Mouse (Mus musculus): ENCODE data around the gene Ivl. TPM values are rescaled to one million over a fixed set of nuclear protein-coding genes. Genes with fewer than 3 reads are reported as not detected.

Ivl gene
- polyA plus RNA-seq, 2 experiments, result 0.03 TPM; not detected in 1

GRCm38 (mm10) chr3:92600456-92600855 lies 26.9 kb upstream of the Ivl start:
- WGBS (ENCODE audit: insufficient replicate concordance), result 36% methylated on average over 1 of the region's 1 CpGs
- no peak overlapping the region for H3K9ac ChIP-seq (replicated peaks)
- H3K9me3 ChIP-seq (ENCODE audit: control insufficient read depth, low read length), result no peaks in the 10 kb centered on the region
- no peak for DNase-seq (ENCODE audit: low read depth in 3 of 3, low spot score in 3 of 3)
- H3K27ac ChIP-seq, result no peak overlapping the region
- no peak overlapping the region for H3K4me3 ChIP-seq (ENCODE audit: insufficient read depth in 1 of 2, low read depth in 2 of 2, low read length in 2 of 2)
- no peaks in the 10 kb centered on the region for H3K36me3 ChIP-seq (replicated peaks; ENCODE audit: control insufficient read depth, insufficient read depth, low read depth)
- peak; percentile 10; the same call in 1 of the 2 replicates for TF ChIP-seq CTCF (IDR thresholded peaks at IDR 0.05; ENCODE audit: low read depth)
- no peak for TF ChIP-seq EP300 (IDR thresholded peaks at IDR 0.05; ENCODE audit: low read depth)
- no peak for ATAC-seq (ENCODE audit: insufficient read depth)
- no peak overlapping the region for H3K4me2 ChIP-seq (ENCODE audit: low read depth)
- H3K4me1 ChIP-seq (replicated peaks; ENCODE audit: control insufficient read depth in 2 of 2, insufficient read depth in 2 of 2, low read length in 1 of 2), result no peaks in the 10 kb centered on the region
- no peaks in the 10 kb centered on the region for H3K27me3 ChIP-seq (ENCODE audit: control insufficient read depth, insufficient read depth, low read length)

- Histone ChIP-seq H3K36me3 (replicated peaks; ENCODE audit: control insufficient read depth, insufficient read depth, low read depth) (no peaks in the 10 kb centered on the region), H3K9ac (replicated peaks) (no peak overlapping the region), H3K4me1 (replicated peaks; ENCODE audit: control insufficient read depth in 2 of 2, insufficient read depth in 2 of 2, low read length in 1 of 2) (no peaks in the 10 kb centered on the region), H3K27me3 (ENCODE audit: control insufficient read depth, insufficient read depth, low read length) (no peaks in the 10 kb centered on the region), H3K4me3 (ENCODE audit: insufficient read depth in 1 of 2, low read depth in 2 of 2, low read length in 2 of 2) (no peak overlapping the region), H3K9me3 (ENCODE audit: control insufficient read depth, low read length) (no peaks in the 10 kb centered on the region), H3K4me2 (ENCODE audit: low read depth) (no peak overlapping the region), H3K27ac (no peak overlapping the region)
- no peak for DNase-seq (ENCODE audit: low read depth in 3 of 3, low spot score in 3 of 3)
- TF ChIP-seq EP300 (IDR thresholded peaks at IDR 0.05; ENCODE audit: low read depth) (no peak), CTCF (IDR thresholded peaks at IDR 0.05; ENCODE audit: low read depth) (no peak)
- ATAC-seq (ENCODE audit: insufficient read depth), result no peak
Observed at GRCm38 (mm10) chr3:92599973-92600372, 26.4 kb upstream of the Ivl start.

- Histone ChIP-seq H3K27ac (no peak overlapping the region), H3K4me2 (ENCODE audit: low read depth) (no peak overlapping the region), H3K27me3 (ENCODE audit: control insufficient read depth, insufficient read depth, low read length) (no peaks in the 10 kb centered on the region), H3K4me3 (ENCODE audit: insufficient read depth in 1 of 2, low read depth in 2 of 2, low read length in 2 of 2) (no peak overlapping the region), H3K9ac (replicated peaks) (no peak overlapping the region), H3K4me1 (replicated peaks; ENCODE audit: control insufficient read depth in 2 of 2, insufficient read depth in 2 of 2, low read length in 1 of 2) (no peaks in the 10 kb centered on the region), H3K36me3 (replicated peaks; ENCODE audit: control insufficient read depth, insufficient read depth, low read depth) (no peaks in the 10 kb centered on the region), H3K9me3 (ENCODE audit: control insufficient read depth, low read length) (no peaks in the 10 kb centered on the region)
- TF ChIP-seq CTCF (IDR thresholded peaks at IDR 0.05; ENCODE audit: low read depth), result no peak
- no peak for TF ChIP-seq EP300 (IDR thresholded peaks at IDR 0.05; ENCODE audit: low read depth)
- no peak for DNase-seq (ENCODE audit: low read depth in 3 of 3, low spot score in 3 of 3)
- 69% methylated on average over 2 of the region's 2 CpGs for WGBS (ENCODE audit: insufficient replicate concordance)
- ATAC-seq (ENCODE audit: insufficient read depth), result no peak
Observed at GRCm38 (mm10) chr3:92598429-92598828, 24.9 kb upstream of the Ivl start.

- Histone ChIP-seq H3K4me2 (ENCODE audit: low read depth) (no peak within 1 kb of the TSS), H3K9ac (replicated peaks) (no peak within 1 kb of the TSS), H3K27me3 (ENCODE audit: control insufficient read depth, insufficient read depth, low read length) (no peaks in the 10 kb centered on the region), H3K9me3 (ENCODE audit: control insufficient read depth, low read length) (no peaks in the 10 kb centered on the region), H3K4me3 (ENCODE audit: insufficient read depth in 1 of 2, low read depth in 2 of 2, low read length in 2 of 2) (no peak within 1 kb of the TSS), H3K27ac (no peak within 1 kb of the TSS), H3K4me1 (replicated peaks; ENCODE audit: control insufficient read depth in 2 of 2, insufficient read depth in 2 of 2, low read length in 1 of 2) (no peaks in the 10 kb centered on the region), H3K36me3 (replicated peaks; ENCODE audit: control insufficient read depth, insufficient read depth, low read depth) (no peaks in the 10 kb centered on the region)
- DNase-seq (ENCODE audit: low read depth in 3 of 3, low spot score in 3 of 3) (no peak), ATAC-seq (ENCODE audit: insufficient read depth) (no peak)
- TF ChIP-seq EP300 (IDR thresholded peaks at IDR 0.05; ENCODE audit: low read depth) (no peak), CTCF (IDR thresholded peaks at IDR 0.05; ENCODE audit: low read depth) (no peak)
- 32% methylated on average over 1 of the region's 1 CpGs for WGBS (ENCODE audit: insufficient replicate concordance)
Observed at GRCm38 (mm10) chr3:92588858-92589257, 15.3 kb upstream of the Ivl start, which contains the start of gene Smcp. TSS of gene Smcp (minus strand) at chr3:92588997.

- Histone ChIP-seq H3K4me1 (replicated peaks; ENCODE audit: control insufficient read depth in 2 of 2, insufficient read depth in 2 of 2, low read length in 1 of 2) (no peaks in the 10 kb centered on the region), H3K36me3 (replicated peaks; ENCODE audit: control insufficient read depth, insufficient read depth, low read depth) (no peaks in the 10 kb centered on the region), H3K4me3 (ENCODE audit: insufficient read depth in 1 of 2, low read depth in 2 of 2, low read length in 2 of 2) (no peak overlapping the region), H3K9me3 (ENCODE audit: control insufficient read depth, low read length) (no peaks in the 10 kb centered on the region), H3K27me3 (ENCODE audit: control insufficient read depth, insufficient read depth, low read length) (no peaks in the 10 kb centered on the region), H3K4me2 (ENCODE audit: low read depth) (no peak overlapping the region), H3K27ac (no peak overlapping the region), H3K9ac (replicated peaks) (no peak overlapping the region)
- TF ChIP-seq CTCF (IDR thresholded peaks at IDR 0.05; ENCODE audit: low read depth), result no peak
- TF ChIP-seq EP300 (IDR thresholded peaks at IDR 0.05; ENCODE audit: low read depth), result no peak
- 53% methylated on average over 3 of the region's 3 CpGs for WGBS (ENCODE audit: insufficient replicate concordance)
- DNase-seq (ENCODE audit: low read depth in 3 of 3, low spot score in 3 of 3) (no peak), ATAC-seq (ENCODE audit: insufficient read depth) (no peak)
Observed at GRCm38 (mm10) chr3:92587190-92587589, 13.7 kb upstream of the Ivl start.
